Mouse (Mus musculus) heart, embryonic 14.5 days (tissue): ENCODE results near the gene Fam69a. TPM values are rescaled to one million over a fixed set of nuclear protein-coding genes. Genes with fewer than 3 reads are reported as not detected.
A peak's percentile ranks its signal among the peaks of the same experiment; 100 is the strongest.

ENCODE experiments used
- ATAC-seq: fragments of 200-750 bp; cut with Nextera tagmentation; 2 replicates; pipeline ENCODE4 v1.8.0; 2017; ENCODE audit warnings: low read depth, moderate TSS enrichment; ENCODE audit not compliant: insufficient number of reproducible peaks, insufficient read depth, low FRiP score
- H3K27ac ChIP-seq, 2 experiments: fragments of 200-500 bp in 1 of 2; fragments of 300-500 bp in 1 of 2; sonication (generic) in 1 of 2; replicated peaks in 1 of 2; 2 replicates each; pipeline ENCODE4 v1.5.1; 2012 to 2014; ENCODE audit warnings: low read depth in 2 of 2, low read length in 2 of 2, control low read depth in 1 of 2, mild to moderate bottlenecking in 1 of 2, mixed read lengths in 1 of 2; ENCODE audit not compliant: control insufficient read depth in 1 of 2, insufficient read depth in 1 of 2
- H3K27me3 ChIP-seq: fragments of 300-500 bp; sonication (generic); 2 replicates; pipeline ENCODE4 v1.6.1; 2014; ENCODE audit warnings: mild to moderate bottlenecking, low read length, control low read depth; ENCODE audit not compliant: control insufficient read depth, insufficient read depth
- H3K36me3 ChIP-seq: fragments of 300-500 bp; sonication (generic); 2 replicates; pipeline ENCODE4 v1.6.1; 2014; ENCODE audit warnings: mild to moderate bottlenecking, control low read depth, low read length, mixed read lengths; ENCODE audit not compliant: control insufficient read depth, insufficient read depth
- H3K4me1 ChIP-seq, 2 experiments: fragments of 200-500 bp in 1 of 2; fragments of 300-500 bp in 1 of 2; sonication (generic) in 1 of 2; 2 replicates each; pipeline ENCODE4 v1.6.1; 2012 to 2014; ENCODE audit warnings: low read length in 2 of 2, control low read depth in 1 of 2, mixed read lengths in 1 of 2; ENCODE audit not compliant: control insufficient read depth in 2 of 2, insufficient read depth in 2 of 2
- H3K4me2 ChIP-seq: fragments of 300-500 bp; sonication (generic); 2 replicates; pipeline ENCODE4 v1.6.1; 2014; ENCODE audit warnings: mild to moderate bottlenecking, low read length
- H3K4me3 ChIP-seq, 2 experiments: fragments of 200-500 bp in 1 of 2; fragments of 300-500 bp in 1 of 2; sonication (generic) in 1 of 2; 2 replicates each; pipeline ENCODE4 v1.5.1; 2012 to 2014; ENCODE audit warnings: low read length in 2 of 2, mild to moderate bottlenecking in 2 of 2, control low read depth in 1 of 2, low read depth in 1 of 2, moderate library complexity in 1 of 2; ENCODE audit not compliant: control insufficient read depth in 1 of 2, insufficient read depth in 1 of 2
- H3K9ac ChIP-seq: fragments of 300-500 bp; sonication (generic); 2 replicates; pipeline ENCODE4 v1.6.1; 2014; ENCODE audit warnings: mild to moderate bottlenecking, low read length
- H3K9me3 ChIP-seq: fragments of 300-500 bp; sonication (generic); 2 replicates; pipeline ENCODE4 v1.6.1; 2016; ENCODE audit warnings: low read length, control low read depth; ENCODE audit not compliant: control insufficient read depth
- WGBS: fragments of 180-500 bp; shearing (Covaris S2); extraction: QIAGEN DNeasy Blood & Tissue Kit; methylation state at CpG from one replicate; pipeline ENCODE4 v1.1.7; 2014; 5-methylcytosine and 5-hydroxymethylcytosine counted together
- polyA plus RNA-seq: library from polyadenylated mRNA; unstranded; fragments of >200 nt; fragmentation: Nextera tagmentation; extraction: Ambion mirVana; gene quantifications from 2 replicates; pipeline ENCODE4 v1.2.1, GENCODE M21; 2014

The Fam69a gene
- polyA plus RNA-seq, 1 experiment from 2014 or later: 19.8 TPM

DNA sequence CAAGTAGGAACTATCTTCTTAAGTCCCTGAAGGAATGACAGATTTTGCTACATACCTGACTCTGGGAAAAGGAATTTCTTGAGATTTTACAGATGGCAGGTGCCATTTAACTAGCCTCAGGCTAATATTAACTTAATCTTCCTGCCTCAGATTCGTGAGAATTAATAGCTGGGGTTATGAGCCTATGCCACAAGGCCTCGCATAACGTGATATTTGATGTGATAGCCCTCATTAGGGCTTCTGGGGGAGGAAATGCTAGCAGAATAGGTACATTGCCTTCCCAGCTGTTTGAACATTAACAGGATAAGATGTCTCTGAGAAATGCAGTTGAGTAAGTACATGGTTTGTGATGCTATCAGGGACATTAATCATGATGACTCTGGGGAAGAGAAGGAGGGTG is 34.5 kb upstream of the Fam69a start:
- WGBS: 75% methylated on average over 3 of the region's 3 CpGs
- Histone ChIP-seq H3K27ac (no peak overlapping the region), H3K4me2 (no peak overlapping the region), H3K4me1 (no peaks in the 10 kb centered on the region), H3K9me3 (no peaks in the 10 kb centered on the region), H3K27me3 (no peaks in the 10 kb centered on the region; the same call in 1 of the 2 replicates), H3K4me3 (no peak overlapping the region), H3K9ac (no peak overlapping the region), H3K36me3 (no peaks in the 10 kb centered on the region)
- no peak for ATAC-seq

DNA sequence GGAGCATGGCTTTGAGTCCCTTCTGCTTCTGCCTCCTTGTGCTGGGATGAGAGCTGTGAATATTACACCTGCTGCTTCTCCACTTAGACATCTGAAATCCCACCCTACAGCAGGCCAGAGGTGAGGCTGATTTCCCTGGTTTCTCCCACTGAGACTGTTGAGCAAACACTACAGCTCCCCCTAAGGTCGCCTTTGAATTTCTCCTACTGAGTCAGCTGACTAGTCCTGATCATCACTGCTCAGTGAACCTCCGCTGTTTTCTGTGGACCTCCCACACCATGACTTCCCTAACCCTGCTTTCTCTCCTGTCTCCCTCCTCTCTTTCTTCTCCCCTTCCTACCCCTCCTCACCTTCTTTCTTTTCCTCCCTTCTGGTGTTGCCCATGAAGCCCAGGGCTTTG is 32.5 kb upstream of the Fam69a start:
- no peak for ATAC-seq
- Histone ChIP-seq H3K4me3 (no peak overlapping the region), H3K4me1 (peaks cover 0 to 12% of the 10 kb centered on the region in 2 experiments), H3K27me3 (no peaks in the 10 kb centered on the region; the same call in 1 of the 2 replicates), H3K9ac (no peak overlapping the region), H3K36me3 (no peaks in the 10 kb centered on the region), H3K9me3 (no peaks in the 10 kb centered on the region), H3K4me2 (no peak overlapping the region), H3K27ac (no peak overlapping the region)
- WGBS: 7% methylated on average over 2 of the region's 2 CpGs

DNA sequence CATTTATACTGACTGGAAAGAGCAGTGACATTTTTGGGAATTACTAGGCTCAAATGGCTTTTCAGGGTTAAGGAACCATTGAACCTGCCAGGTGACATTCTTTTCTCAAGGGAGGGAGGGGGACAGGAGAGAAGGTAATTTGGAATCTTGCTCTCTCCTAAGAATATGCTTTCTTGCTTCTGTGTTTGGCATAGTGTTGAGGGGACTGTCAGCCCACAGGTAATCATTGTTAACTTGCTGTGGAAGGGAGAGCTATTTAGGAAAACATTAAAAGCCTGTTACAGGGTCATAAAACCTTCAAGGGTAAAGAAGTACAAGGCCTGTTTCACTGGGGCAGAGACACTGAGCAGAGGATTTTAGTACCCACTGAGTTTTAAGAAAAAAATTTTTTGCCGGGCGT is 30.3 kb upstream of the Fam69a start:
- no peak overlapping the region for H3K4me3 ChIP-seq
- H3K9ac ChIP-seq: no peak overlapping the region
- no peaks in the 10 kb centered on the region for H3K36me3 ChIP-seq
- no peak for ATAC-seq
- WGBS: 90% methylated on average over 2 of the region's 2 CpGs
- no peaks in the 10 kb centered on the region; the same call in 1 of the 2 replicates for H3K27me3 ChIP-seq
- H3K27ac ChIP-seq: no peak overlapping the region
- H3K9me3 ChIP-seq: no peaks in the 10 kb centered on the region
- no peak overlapping the region for H3K4me2 ChIP-seq
- H3K4me1 ChIP-seq: peaks cover 0 to 12% of the 10 kb centered on the region in 2 experiments

DNA sequence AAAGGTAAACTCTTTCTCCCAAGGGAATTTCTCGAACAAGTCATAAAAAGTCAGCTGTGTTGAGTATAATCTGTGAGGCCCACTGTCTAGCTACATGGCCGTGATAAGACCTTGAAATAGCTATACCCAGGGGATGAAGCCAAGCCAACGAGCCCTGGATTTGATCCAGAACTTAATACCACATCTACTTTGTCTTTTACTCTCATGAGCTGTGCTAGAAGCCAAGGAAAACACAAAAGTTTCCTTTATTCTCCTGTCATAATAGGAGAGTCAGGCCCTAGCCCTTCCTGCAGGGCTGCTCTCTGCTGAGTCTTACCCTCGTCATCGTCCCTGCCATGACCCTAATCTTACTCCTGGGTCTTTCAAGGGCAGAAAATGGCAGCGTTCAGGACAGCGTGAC is 28.5 kb upstream of the Fam69a start:
- WGBS: 30% methylated on average over 7 of the region's 7 CpGs
- Histone ChIP-seq H3K9ac (no peak overlapping the region), H3K4me2 (peak overlapping the region; percentile 28; the same call in 1 of the 2 replicates), H3K27ac (peak overlapping the region in 1 of 2 experiments; percentile 16; a peak in 1 of 4 replicates), H3K4me3 (no peak overlapping the region), H3K27me3 (no peaks in the 10 kb centered on the region; the same call in 1 of the 2 replicates), H3K4me1 (peaks cover 0 to 12% of the 10 kb centered on the region in 2 experiments), H3K9me3 (no peaks in the 10 kb centered on the region), H3K36me3 (no peaks in the 10 kb centered on the region)
- ATAC-seq: peak; percentile 84

DNA sequence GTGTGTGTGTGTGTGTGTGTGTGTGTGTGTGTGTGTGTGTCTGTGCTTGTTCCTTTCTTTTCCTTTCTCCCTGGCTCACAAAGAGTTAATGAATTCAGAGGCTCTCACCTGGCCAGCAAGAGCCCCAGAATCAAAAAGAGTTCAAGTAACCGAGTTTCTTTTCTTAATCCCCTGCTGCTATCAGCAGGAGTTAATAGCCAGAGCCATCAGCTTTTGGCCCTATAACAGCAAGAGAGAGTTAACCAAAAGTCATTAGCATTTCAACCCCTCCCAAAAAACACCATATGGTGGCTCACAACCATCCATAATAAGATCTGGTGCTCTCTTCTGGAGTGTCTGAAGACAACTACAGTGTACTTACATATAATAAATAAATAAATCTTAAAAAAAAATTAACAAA is 27.3 kb upstream of the Fam69a start:
- WGBS: 21% methylated on average over 1 of the region's 1 CpGs
- no peak overlapping the region for H3K4me3 ChIP-seq
- no peak for ATAC-seq

DNA sequence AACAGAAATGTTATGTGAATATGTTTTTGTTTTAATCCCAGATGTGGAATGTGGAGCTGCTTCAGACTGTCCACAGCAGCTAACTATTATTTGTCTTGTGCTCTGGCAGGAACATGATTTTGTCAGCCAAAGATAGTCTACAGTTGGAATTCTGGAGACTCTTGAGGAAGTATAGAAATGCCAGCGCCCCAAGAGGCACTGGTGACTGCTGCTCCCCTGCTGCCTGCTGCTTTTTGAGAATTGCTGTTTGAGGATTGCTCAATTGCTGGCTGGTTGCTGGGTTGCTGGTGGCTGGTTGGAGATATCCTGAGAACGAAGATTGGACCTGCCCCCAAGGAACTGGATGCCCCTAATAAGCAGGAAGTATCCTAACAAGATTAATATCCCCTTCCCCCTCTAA is 22.8 kb upstream of the Fam69a start:
- no peak for ATAC-seq
- no peak overlapping the region for H3K4me2 ChIP-seq
- no peak overlapping the region for H3K9ac ChIP-seq
- no peaks in the 10 kb centered on the region for H3K36me3 ChIP-seq
- H3K4me3 ChIP-seq: no peak overlapping the region
- WGBS: 24% methylated on average over 2 of the region's 2 CpGs
- H3K27ac ChIP-seq: no peak overlapping the region
- H3K4me1 ChIP-seq: peaks cover 0 to 5% of the 10 kb centered on the region in 2 experiments; a peak in 1 of 4 replicates
- no peaks in the 10 kb centered on the region for H3K27me3 ChIP-seq
- H3K9me3 ChIP-seq: no peaks in the 10 kb centered on the region

More for the DNA sequence above, 27.3 kb upstream of the Fam69a start:
- H3K36me3 ChIP-seq: no peaks in the 10 kb centered on the region
- no peaks in the 10 kb centered on the region for H3K9me3 ChIP-seq
- H3K27ac ChIP-seq: no peak overlapping the region
- H3K4me2 ChIP-seq: no peak overlapping the region
- H3K9ac ChIP-seq: no peak overlapping the region
- H3K4me1 ChIP-seq: peaks cover 0 to 15% of the 10 kb centered on the region in 2 experiments
- no peaks in the 10 kb centered on the region for H3K27me3 ChIP-seq

DNA sequence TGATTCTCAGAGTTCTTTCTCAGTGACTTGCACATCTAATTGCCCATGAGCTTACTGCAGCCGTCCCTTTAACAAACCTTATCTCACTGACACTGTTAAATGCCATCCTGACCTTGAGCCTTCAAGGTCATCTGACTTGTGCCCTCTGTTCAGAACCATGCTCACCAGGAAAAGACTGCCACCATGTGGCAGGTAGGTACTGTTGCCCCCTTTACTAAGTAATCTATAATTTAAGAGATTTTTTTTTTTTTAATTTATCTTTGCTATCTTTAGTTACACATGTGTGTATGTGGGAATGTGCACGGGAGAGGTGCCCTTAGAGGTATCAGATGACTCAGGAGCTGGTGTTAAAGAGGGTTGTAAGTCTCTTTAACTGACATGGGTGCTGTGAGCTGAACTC is 18.2 kb upstream of the Fam69a start:
- H3K4me3 ChIP-seq: no peak overlapping the region
- H3K9ac ChIP-seq: no peak overlapping the region
- no peaks in the 10 kb centered on the region for H3K9me3 ChIP-seq
- ATAC-seq: no peak
- H3K27ac ChIP-seq: no peak overlapping the region
- no peaks in the 10 kb centered on the region for H3K36me3 ChIP-seq
- 29% methylated on average over 2 of the region's 2 CpGs for WGBS
- H3K4me1 ChIP-seq: 0 out of 4 replicates have a peak, but pooled peaks cover 0 to 3% of the 10 kb centered on the region in 2 experiments
- no peaks in the 10 kb centered on the region for H3K27me3 ChIP-seq
- no peak overlapping the region for H3K4me2 ChIP-seq

DNA sequence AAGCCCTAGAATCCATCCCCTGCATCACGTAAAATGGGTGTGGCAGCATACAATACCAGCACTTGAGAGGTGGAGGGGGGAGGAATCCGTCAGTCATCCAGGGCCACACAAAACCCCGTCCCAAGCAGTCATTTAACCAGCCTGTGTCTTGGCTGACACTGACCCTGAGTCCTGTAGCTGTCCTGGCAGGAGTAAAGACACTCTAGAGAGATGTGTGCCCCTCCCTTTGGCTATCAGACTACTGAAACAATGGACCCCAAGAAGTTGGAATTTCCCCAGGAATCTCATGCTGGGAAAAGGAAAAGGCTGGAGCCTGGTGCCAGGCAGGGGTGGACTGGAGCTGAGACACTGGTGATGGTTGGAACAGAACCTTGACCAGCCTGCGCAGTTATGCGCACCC is 15.8 kb upstream of the Fam69a start:
- no peak overlapping the region for H3K9ac ChIP-seq
- no peaks in the 10 kb centered on the region for H3K9me3 ChIP-seq
- no peaks in the 10 kb centered on the region; a peak in 2 of 4 replicates for H3K4me1 ChIP-seq
- ATAC-seq: no peak
- no peak overlapping the region for H3K4me2 ChIP-seq
- H3K36me3 ChIP-seq: no peaks in the 10 kb centered on the region
- 63% methylated on average over 5 of the region's 5 CpGs for WGBS
- no peaks in the 10 kb centered on the region for H3K27me3 ChIP-seq
- H3K27ac ChIP-seq: no peak overlapping the region
- no peak overlapping the region for H3K4me3 ChIP-seq
